Mouse (Mus musculus) kidney, adult 2 months (tissue): ENCODE results near the gene Ostm1.

Experiments used
- CTCF ChIP-seq: fragments of 200-500 bp; conservative IDR thresholded peaks from 2 replicates; pipeline ENCODE4 v1.5.1; 2011; ENCODE audit warnings: low read depth, mild to moderate bottlenecking, control low read depth, low read length, moderate library complexity, mixed read lengths; ENCODE audit not compliant: insufficient read depth, insufficient read length
- POLR2A ChIP-seq: fragments of 200-500 bp; IDR thresholded peaks from one replicate; pipeline ENCODE4 v1.6.1; 2011; ENCODE audit warnings: low read depth, low read length, control low read depth

- TF ChIP-seq CTCF (no peak), POLR2A (no peak)
Observed at GRCm38 (mm10) chr10:42680582-42681001, 97.0 kb downstream of the Ostm1 start.
